Mouse (Mus musculus) left cerebral cortex, adult 8-10 months (tissue): ENCODE data around the gene Dmac2. TPM values are rescaled to one million over a fixed set of nuclear protein-coding genes. Genes with fewer than 3 reads are reported as not detected.

Experiments used
- DNase-seq, 2 experiments: peaks; one replicate each; pipeline ENCODE4 v3.0.0; 2022; ENCODE audit warnings: low spot score in 2 of 2
- total RNA-seq, 4 experiments: library from RNA; stranded (reverse); gene quantifications; 2 replicates each; pipeline ENCODE4 v1.2.4; 2022

Dmac2 gene
- total RNA-seq, 4 experiments from 2014 or later = 53.2 to 58.0 (median 55.7) TPM

GRCm38 (mm10) chr7:25614831-25615705, 4.1 kb upstream of the Dmac2 start:
- DNase-seq = no peak

- no peak for DNase-seq
These were observed 3.6 kb upstream of the Dmac2 start, which contains the start of gene Erich4 for GRCm38 (mm10) chr7:25615706-25616011. Erich4 (minus strand) TSS chr7:25615892.

GRCm38 (mm10) chr7:25617376-25618160, 1.6 kb upstream of the Dmac2 start:
- no peak for DNase-seq

GRCm38 (mm10) chr7:25619722-25619991, 443 bp downstream of the Dmac2 start:
- no peak for DNase-seq

- DNase-seq = no peak
These were observed 887 bp downstream of the Dmac2 start for GRCm38 (mm10) chr7:25620101-25620500.

- DNase-seq = no peak
These were observed 1.5 kb downstream of the Dmac2 start for GRCm38 (mm10) chr7:25620751-25621150.

GRCm38 (mm10) chr7:25623857-25624370, 4.7 kb downstream of the Dmac2 start:
- no peak for DNase-seq

- no peak for DNase-seq
These were observed 5.6 kb downstream of the Dmac2 start for GRCm38 (mm10) chr7:25624851-25625250.

GRCm38 (mm10) chr7:25625594-25626250, 6.5 kb downstream of the Dmac2 start:
- DNase-seq = no peak

- no peak for DNase-seq
These were observed 7.6 kb downstream of the Dmac2 start, which contains the start of gene B3gnt8 for GRCm38 (mm10) chr7:25626509-25627430. B3gnt8 (plus strand) TSS chr7:25626654.

- no peak for DNase-seq
These were observed 8.5 kb downstream of the Dmac2 start for GRCm38 (mm10) chr7:25627431-25628322.

GRCm38 (mm10) chr7:25628323-25628620, 9.1 kb downstream of the Dmac2 start:
- DNase-seq = no peak

GRCm38 (mm10) chr7:25632679-25633078, 13.5 kb downstream of the Dmac2 start:
- DNase-seq = no peak

GRCm38 (mm10) chr7:25636373-25636772, 17.2 kb downstream of the Dmac2 start:
- DNase-seq = no peak

- no peak for DNase-seq
These were observed 17.9 kb downstream of the Dmac2 start for GRCm38 (mm10) chr7:25637099-25637498.

- peak in 1 of 2 experiments; percentile 78 for DNase-seq
These were observed 20.5 kb downstream of the Dmac2 start for GRCm38 (mm10) chr7:25639754-25640153.

GRCm38 (mm10) chr7:25644136-25644535, 24.9 kb downstream of the Dmac2 start:
- no peak for DNase-seq

GRCm38 (mm10) chr7:25644631-25645030, 25.4 kb downstream of the Dmac2 start:
- no peak for DNase-seq

GRCm38 (mm10) chr7:25645074-25645473, 25.9 kb downstream of the Dmac2 start:
- no peak for DNase-seq

- DNase-seq = no peak
These were observed 28.4 kb downstream of the Dmac2 start for GRCm38 (mm10) chr7:25647574-25648123.
